Mouse (Mus musculus) CD4-positive, CD25-positive, alpha-beta regulatory T cell, adult 2 months (primary cell): ENCODE data around the gene Tagap1.
"Not testable (repeated sequence)": the region's sequence is repeated elsewhere in the genome, so short reads cannot be mapped to it uniquely, and the experiment has no call there.

Source experiments
- DNase-seq: peaks from one replicate; pipeline ENCODE4 v3.0.0-alpha.2; 2012; ENCODE audit warnings: low read depth, low spot score

Gene Tagap1

DNA sequence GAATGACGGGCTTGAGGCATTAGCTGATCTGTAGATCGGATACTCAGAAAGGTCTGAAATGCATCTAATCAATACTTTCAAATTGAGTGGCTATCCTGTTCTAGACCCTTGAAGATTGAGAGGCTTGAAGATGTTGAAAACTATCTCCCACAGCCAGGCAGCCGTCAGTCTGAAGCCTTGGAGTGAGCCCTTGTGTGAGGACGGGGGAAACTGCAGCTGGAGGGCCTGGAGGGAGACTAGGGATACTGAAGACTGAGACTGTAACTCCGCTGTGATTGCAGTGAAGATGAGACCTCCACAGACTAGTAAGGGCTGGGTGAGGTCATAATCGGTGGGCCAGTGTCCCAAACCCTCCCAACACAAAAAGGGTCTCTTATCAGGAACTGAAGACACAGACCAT, 1.4 kb upstream of the Tagap1 start:
- not testable (repeated sequence) for DNase-seq

DNA sequence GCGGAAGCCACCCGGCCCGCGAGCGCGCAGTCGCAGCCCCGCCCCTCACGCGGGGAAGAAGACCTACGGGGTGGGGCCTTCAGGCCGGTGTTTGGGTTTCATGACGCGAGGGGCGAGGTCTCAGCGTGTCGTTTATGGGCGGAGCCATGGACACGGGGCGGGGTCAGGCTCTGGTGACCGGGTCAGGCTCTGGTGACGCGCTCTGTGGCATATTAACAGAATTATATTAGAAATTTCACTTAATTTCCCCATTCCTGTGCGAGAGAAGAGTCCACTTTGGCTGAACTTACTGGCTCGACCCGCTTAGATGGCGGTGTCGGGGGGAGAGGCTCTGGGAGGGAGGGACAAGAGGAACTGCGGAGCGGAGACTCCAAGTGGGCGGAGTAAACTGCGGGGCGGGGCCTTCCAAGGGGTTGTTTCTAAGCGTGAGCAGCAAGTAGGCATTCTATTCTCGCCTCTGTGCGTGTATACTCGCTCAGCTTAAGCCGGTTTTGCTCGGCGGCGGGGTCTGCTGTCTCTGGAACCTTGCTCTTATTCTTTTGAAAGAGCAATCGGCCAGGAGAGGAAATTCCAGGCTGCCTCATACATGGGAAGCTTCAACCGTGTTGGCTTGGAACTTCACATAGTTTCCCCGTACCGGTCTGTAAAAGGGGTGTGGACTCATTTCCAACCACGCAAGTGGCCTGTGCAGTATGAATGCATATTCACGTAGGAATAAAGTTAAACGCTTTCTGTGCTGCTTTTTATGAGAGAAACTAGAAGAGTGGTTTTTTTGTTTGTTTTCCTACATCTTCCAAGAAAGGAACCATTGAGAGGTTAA, 435 bp upstream of the Tagap1 start:
- DNase-seq: peak; percentile 42

- DNase-seq: not testable (repeated sequence)
Observed at GRCm38 (mm10) chr17:6960349-6960748, 607 bp downstream of the Tagap1 start.

DNA sequence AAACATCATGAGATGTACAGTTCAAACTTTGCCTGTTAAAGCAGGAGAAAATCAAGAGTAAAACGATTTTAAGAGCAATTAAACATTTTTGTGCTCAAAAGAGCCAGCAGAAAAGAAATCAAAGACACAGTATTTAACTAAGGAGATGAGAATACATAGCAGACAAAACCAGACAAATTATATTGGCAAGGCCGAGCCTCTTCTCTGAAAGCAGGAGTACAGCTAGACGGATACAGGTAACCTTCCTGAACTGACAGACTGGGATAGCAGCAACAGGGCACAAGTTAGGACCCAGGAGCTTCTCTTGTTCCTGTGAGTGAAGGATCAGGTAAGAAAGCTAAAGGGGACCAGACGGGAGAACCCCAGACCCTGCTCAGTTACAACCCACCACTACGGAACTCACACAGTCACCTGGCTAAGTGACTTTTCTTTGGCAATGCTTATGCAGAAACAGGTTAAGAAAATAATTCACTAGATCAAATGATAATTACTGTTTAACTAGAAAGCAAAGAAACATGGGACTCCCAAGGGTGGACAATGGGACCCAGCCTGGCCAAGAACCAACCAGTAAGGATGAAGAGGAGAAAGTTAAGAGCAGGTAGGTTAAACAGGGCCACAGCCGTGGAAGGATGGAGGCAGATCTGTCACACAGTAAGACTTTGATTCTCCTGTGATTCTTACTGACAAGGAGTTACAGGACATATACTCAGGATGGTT, 1.3 kb downstream of the Tagap1 start:
- not testable (repeated sequence) for DNase-seq

DNA sequence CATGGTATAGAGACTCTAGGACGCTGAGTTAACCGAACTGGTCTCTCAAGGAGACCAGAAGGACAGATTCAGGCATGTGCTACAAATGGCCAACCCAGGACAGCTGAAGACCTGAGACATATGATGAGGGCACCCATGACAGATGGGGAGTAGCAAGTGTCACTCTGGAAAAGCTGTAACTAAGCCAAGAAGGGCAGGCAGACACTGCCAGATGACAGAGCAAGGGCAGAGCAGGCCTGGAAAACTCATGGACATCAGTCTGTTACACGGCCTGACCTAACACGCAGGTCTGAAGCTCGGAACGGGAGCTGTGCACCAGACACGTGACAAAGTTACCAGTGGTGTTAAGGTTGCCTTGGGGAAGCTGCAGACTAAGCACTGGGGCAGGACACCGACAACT, 2.1 kb downstream of the Tagap1 start:
- DNase-seq: not testable (repeated sequence)

- not testable (repeated sequence) for DNase-seq
Observed at GRCm38 (mm10) chr17:6948769-6949228, 12.2 kb downstream of the Tagap1 start.

- peak; percentile 68 for DNase-seq
Observed at GRCm38 (mm10) chr17:6947984-6948768, 12.8 kb downstream of the Tagap1 start, which contains the start of gene Rsph3b. Gene Rsph3b (minus strand): TSS chr17:6948682.

GRCm38 (mm10) chr17:6947637-6947983, 13.3 kb downstream of the Tagap1 start:
- not testable (repeated sequence) for DNase-seq

GRCm38 (mm10) chr17:6942560-6942959, 18.4 kb downstream of the Tagap1 start:
- DNase-seq: not testable (repeated sequence)

GRCm38 (mm10) chr17:6931625-6932024, 29.3 kb downstream of the Tagap1 start:
- not testable (repeated sequence) for DNase-seq

DNA sequence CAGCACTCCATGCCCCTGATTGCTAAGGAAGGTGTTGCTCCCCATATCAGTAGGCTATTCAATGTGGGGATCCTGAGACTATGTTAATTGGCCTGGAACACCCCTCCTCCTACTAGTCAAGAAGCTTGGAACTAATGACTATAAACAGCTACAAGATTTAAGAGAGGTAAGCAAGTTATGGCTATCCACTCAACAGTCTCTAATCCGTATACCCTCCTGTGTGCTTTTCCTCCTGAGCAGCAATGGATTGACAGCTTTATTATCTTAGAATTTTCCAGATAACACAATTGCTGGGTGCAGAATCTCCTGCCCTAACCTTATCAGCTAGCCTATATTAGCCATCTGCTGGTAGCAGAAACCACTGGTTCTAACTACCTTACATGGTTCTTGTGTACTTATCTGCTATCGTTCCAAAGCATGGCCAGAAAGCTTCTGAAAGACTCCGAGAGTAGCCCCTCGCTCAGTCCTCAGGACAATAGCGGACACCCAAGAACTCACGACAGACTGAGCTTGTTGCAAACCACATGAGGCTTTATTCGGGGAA, 40.5 kb downstream of the Tagap1 start:
- not testable (repeated sequence) for DNase-seq

- not testable (repeated sequence) for DNase-seq
Observed at GRCm38 (mm10) chr17:6919388-6919787, 41.6 kb downstream of the Tagap1 start.

GRCm38 (mm10) chr17:6915282-6915681, 45.7 kb downstream of the Tagap1 start:
- DNase-seq: not testable (repeated sequence)

DNA sequence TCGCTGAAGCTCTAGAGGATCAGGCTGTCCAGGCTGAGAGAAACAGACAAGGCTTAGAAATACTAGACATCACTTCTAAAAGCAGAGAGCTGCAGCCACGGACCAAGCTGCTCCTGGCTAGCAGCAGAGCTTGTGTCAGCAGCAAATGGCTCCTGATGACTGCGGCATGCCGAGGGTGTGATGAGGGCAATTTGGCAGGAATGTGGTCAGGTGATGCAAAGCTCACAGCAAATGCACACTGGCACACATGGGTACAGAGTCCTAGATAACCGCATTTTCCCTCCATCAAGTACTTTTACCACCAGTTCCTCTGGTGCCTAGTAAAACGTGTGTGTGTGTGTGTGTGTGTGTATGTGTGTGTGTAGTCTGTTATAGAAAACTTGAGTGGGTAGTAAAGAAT, 46.9 kb downstream of the Tagap1 start:
- not testable (repeated sequence) for DNase-seq
